Mouse (Mus musculus) hindbrain, embryonic 12.5 days (tissue): ENCODE measurements around the gene Retreg3. TPM values are rescaled to one million over a fixed set of nuclear protein-coding genes. Genes with fewer than 3 reads are reported as not detected.

Experiments used
- ATAC-seq: fragments of 200-750 bp; cut with Nextera tagmentation; 2 replicates; pipeline ENCODE4 v1.8.0; 2017; ENCODE audit warnings: moderate TSS enrichment; ENCODE audit not compliant: low FRiP score
- H3K27ac ChIP-seq: fragments of 300-500 bp; sonication (generic); 2 replicates; pipeline ENCODE4 v1.5.1; 2016; ENCODE audit warnings: mild to moderate bottlenecking
- H3K27me3 ChIP-seq: fragments of 300-500 bp; sonication (generic); 2 replicates; pipeline ENCODE4 v1.6.1; 2016; ENCODE audit warnings: mild to moderate bottlenecking
- H3K36me3 ChIP-seq: fragments of 300-500 bp; sonication (generic); 2 replicates; pipeline ENCODE4 v1.6.1; 2016; ENCODE audit warnings: mild to moderate bottlenecking
- H3K4me1 ChIP-seq: fragments of 300-500 bp; sonication (generic); 2 replicates; pipeline ENCODE4 v1.6.1; 2016
- H3K4me2 ChIP-seq: fragments of 300-500 bp; sonication (generic); replicated peaks from 2 replicates; pipeline ENCODE4 v1.6.1; 2016; ENCODE audit warnings: mild to moderate bottlenecking
- H3K4me3 ChIP-seq: fragments of 300-500 bp; sonication (generic); 2 replicates; pipeline ENCODE4 v1.5.1; 2016; ENCODE audit warnings: mild to moderate bottlenecking
- H3K9ac ChIP-seq: fragments of 300-500 bp; sonication (generic); 2 replicates; pipeline ENCODE4 v1.6.1; 2016; ENCODE audit warnings: mild to moderate bottlenecking, moderate library complexity
- H3K9me3 ChIP-seq: fragments of 300-500 bp; sonication (generic); replicated peaks from 2 replicates; pipeline ENCODE4 v1.6.1; 2016; ENCODE audit warnings: mild to moderate bottlenecking
- WGBS: fragments of 180-500 bp; shearing (Covaris S2); methylation state at CpG from one replicate; pipeline ENCODE4 v1.1.7; 2016; 5-methylcytosine and 5-hydroxymethylcytosine counted together
- polyA plus RNA-seq: library from polyadenylated mRNA; unstranded; fragments of >200 nt; fragmentation: Nextera tagmentation; extraction: Ambion mirVana; gene quantifications from 2 replicates; pipeline ENCODE4 v1.2.1, GENCODE M21; 2016

Gene Retreg3
- 23.2 and 25.1 TPM in 2 replicates for polyA plus RNA-seq

- H3K9ac ChIP-seq: peak within 1 kb of the TSS; percentile 94
- H3K4me2 ChIP-seq: peak within 1 kb of the TSS; percentile 83
- peak; percentile 95 for ATAC-seq
- peaks cover 22% of the 10 kb centered on the region for H3K36me3 ChIP-seq
- peak within 1 kb of the TSS; percentile 92 for H3K4me3 ChIP-seq
- H3K4me1 ChIP-seq: peaks cover 44% of the 10 kb centered on the region
- under 1% methylated on average over 61 of the region's 61 CpGs for WGBS
- H3K9me3 ChIP-seq: no peaks in the 10 kb centered on the region
- peak within 1 kb of the TSS; percentile 90 for H3K27ac ChIP-seq
- H3K27me3 ChIP-seq: no peaks in the 10 kb centered on the region
Measured at GRCm38 (mm10) chr11:101119761-101120544, at the start of gene Retreg3, which contains the start of gene Tubg1. Retreg3 (minus strand) TSS chr11:101119893. Tubg1 (plus strand) TSS chr11:101119938.

- H3K27ac ChIP-seq: no peak overlapping the region
- peak overlapping the region; percentile 93 for H3K4me2 ChIP-seq
- peak overlapping the region; percentile 73; the same call in 1 of the 2 replicates for H3K4me3 ChIP-seq
- H3K9ac ChIP-seq: no peak overlapping the region
- H3K9me3 ChIP-seq: no peaks in the 10 kb centered on the region
- ATAC-seq: no peak
- peaks cover 48% of the 10 kb centered on the region for H3K4me1 ChIP-seq
- WGBS: 50% methylated on average over 18 of the region's 18 CpGs
- H3K36me3 ChIP-seq: peaks cover 15% of the 10 kb centered on the region; the same call in 1 of the 2 replicates
- H3K27me3 ChIP-seq: peaks cover 77% of the 10 kb centered on the region
Measured at GRCm38 (mm10) chr11:101168301-101168980, 48.7 kb upstream of the Retreg3 start.

DNA sequence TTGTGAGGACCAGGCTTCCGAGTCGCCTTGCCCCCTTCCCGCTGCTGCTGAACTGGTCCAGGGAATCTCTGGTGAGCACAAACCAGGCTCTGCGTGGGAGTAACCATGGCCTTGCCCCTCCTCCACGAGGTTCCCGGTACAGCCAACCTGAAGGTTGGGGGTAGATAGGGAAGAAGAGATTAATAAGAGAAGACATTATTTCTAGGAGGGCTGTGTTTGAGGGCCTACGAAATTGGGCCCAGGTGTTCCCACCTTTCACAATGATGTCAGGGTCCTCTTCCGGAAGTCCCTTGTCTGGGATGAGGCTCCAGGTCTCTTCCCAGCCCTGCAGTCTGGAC, 48.2 kb upstream of the Retreg3 start:
- no peak overlapping the region for H3K4me2 ChIP-seq
- ATAC-seq: no peak
- 51% methylated on average over 8 of the region's 8 CpGs for WGBS
- no peak overlapping the region for H3K27ac ChIP-seq
- no peak overlapping the region for H3K4me3 ChIP-seq
- peaks cover 43% of the 10 kb centered on the region for H3K4me1 ChIP-seq
- no peaks in the 10 kb centered on the region for H3K9me3 ChIP-seq
- peaks cover 19% of the 10 kb centered on the region; the same call in 1 of the 2 replicates for H3K36me3 ChIP-seq
- no peak overlapping the region for H3K9ac ChIP-seq
- H3K27me3 ChIP-seq: peaks cover 77% of the 10 kb centered on the region

DNA sequence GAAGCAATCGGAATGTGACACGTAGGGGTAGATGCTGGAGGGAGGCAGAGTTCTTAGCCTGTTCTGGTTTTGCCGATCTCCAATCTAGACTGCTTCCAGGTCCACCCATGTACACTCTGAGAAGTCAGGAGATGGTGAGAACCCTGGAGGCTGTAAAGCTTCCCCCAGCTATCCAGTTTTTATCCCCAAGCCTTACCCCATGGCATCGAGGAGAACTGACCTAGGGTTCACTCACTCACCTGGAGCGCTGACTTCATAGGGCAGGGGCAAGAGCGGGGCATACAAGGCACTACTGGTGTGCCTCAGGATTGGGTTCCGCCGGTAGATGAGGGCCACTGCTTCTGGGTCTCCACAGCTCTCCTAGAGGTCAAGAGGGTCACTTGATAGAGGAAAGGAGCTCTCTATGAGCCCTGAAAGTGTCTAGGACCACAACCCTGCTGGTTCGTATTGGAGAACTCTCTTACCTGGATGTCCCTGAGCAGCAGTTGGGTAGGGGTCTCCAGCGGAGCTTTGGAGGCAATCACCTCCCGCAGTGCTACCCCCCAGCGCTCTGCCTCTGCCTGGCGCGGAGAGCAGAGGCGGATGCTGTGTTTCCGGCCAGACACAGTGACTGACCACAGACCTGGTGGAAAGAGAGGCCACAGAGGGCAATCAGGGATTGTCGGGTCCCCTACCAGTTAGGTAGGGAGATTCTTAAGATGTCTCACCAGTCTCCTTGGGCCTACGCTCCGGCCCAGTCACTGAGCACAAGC, 47.7 kb upstream of the Retreg3 start:
- Histone ChIP-seq H3K4me3 (no peak overlapping the region), H3K4me1 (peaks cover 39% of the 10 kb centered on the region), H3K36me3 (peaks cover 24% of the 10 kb centered on the region; the same call in 1 of the 2 replicates), H3K9ac (no peak overlapping the region), H3K27ac (no peak overlapping the region), H3K9me3 (no peaks in the 10 kb centered on the region), H3K4me2 (no peak overlapping the region), H3K27me3 (peaks cover 81% of the 10 kb centered on the region)
- WGBS: 40% methylated on average over 19 of the region's 19 CpGs
- ATAC-seq: no peak

- Histone ChIP-seq H3K4me1 (peaks cover 35% of the 10 kb centered on the region), H3K27ac (no peak overlapping the region), H3K4me3 (no peak overlapping the region), H3K9ac (no peak overlapping the region), H3K9me3 (no peaks in the 10 kb centered on the region), H3K36me3 (peaks cover 27% of the 10 kb centered on the region), H3K27me3 (peaks cover 92% of the 10 kb centered on the region), H3K4me2 (no peak overlapping the region)
- no peak for ATAC-seq
- 53% methylated on average over 14 of the region's 14 CpGs for WGBS
Measured at GRCm38 (mm10) chr11:101166357-101166756, 46.7 kb upstream of the Retreg3 start.

DNA sequence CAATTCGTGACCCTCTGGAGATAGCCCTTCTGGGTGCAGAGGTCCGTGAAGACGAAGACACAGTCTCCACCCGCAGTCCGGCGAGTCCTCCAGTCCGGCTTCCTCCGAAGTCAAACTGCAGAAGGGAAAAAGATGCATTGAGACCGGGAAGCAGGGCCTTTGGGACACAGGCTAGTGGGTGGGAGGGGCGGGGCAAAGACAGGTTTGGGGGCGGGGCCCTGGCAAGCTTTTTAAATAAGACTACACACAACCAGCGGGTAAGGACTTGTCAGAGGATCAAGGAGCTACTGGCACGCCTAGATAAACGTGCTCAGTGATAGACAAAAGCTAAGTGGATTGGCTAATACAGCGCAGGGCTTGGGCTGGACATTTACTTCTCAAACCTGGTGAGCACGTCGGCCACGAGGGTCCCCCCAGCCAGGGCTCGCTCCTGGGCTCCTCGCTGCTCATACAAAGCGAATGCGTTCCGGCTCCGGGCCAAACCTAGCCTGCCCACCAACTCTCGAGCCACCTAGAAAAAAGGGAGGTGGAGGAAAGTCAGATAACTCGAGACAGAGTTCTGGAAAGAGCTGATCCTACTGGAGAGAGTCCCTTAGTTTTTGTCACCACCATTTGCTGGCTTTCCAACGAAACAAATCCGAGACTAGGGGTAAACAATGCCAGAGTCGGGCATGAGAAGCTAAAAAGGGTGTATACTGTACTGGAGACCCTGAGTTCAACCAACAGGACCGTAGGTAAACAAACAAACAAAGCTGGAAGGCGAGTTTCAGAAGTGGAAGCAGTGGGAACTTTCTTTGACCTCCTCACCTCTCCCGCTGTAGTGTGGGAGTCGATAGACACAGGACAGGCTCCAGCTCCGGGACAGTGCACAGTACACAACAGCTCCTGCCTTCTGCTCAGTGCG, 45.2 kb upstream of the Retreg3 start:
- H3K4me1 ChIP-seq: peaks cover 27% of the 10 kb centered on the region
- 11% methylated on average over 34 of the region's 35 CpGs for WGBS
- H3K4me3 ChIP-seq: no peak overlapping the region
- peaks cover 95% of the 10 kb centered on the region for H3K27me3 ChIP-seq
- peak overlapping the region; percentile 48; the same call in 1 of the 2 replicates for H3K4me2 ChIP-seq
- H3K9ac ChIP-seq: no peak overlapping the region
- peaks cover 27% of the 10 kb centered on the region for H3K36me3 ChIP-seq
- H3K9me3 ChIP-seq: no peaks in the 10 kb centered on the region
- ATAC-seq: no peak
- H3K27ac ChIP-seq: no peak overlapping the region

- H3K36me3 ChIP-seq: peaks cover 27% of the 10 kb centered on the region
- H3K4me3 ChIP-seq: peak overlapping the region; percentile 32
- WGBS: 3% methylated on average over 21 of the region's 21 CpGs
- peak overlapping the region; percentile 51 for H3K9ac ChIP-seq
- H3K4me2 ChIP-seq: peak overlapping the region; percentile 48
- H3K27me3 ChIP-seq: peaks cover 89% of the 10 kb centered on the region
- no peak for ATAC-seq
- no peak overlapping the region for H3K27ac ChIP-seq
- H3K9me3 ChIP-seq: no peaks in the 10 kb centered on the region
- H3K4me1 ChIP-seq: peaks cover 21% of the 10 kb centered on the region
Measured at GRCm38 (mm10) chr11:101164351-101164665, 44.6 kb upstream of the Retreg3 start.

- H3K4me3 ChIP-seq: peak overlapping the region; percentile 32
- H3K4me1 ChIP-seq: peaks cover 15% of the 10 kb centered on the region
- H3K27me3 ChIP-seq: peaks cover 88% of the 10 kb centered on the region
- no peak overlapping the region for H3K27ac ChIP-seq
- no peak for ATAC-seq
- peaks cover 27% of the 10 kb centered on the region for H3K36me3 ChIP-seq
- WGBS: 8% methylated on average over 48 of the region's 49 CpGs
- no peaks in the 10 kb centered on the region for H3K9me3 ChIP-seq
- peak overlapping the region; percentile 48 for H3K4me2 ChIP-seq
- peak overlapping the region; percentile 51 for H3K9ac ChIP-seq
Measured at GRCm38 (mm10) chr11:101163476-101164350, 44.0 kb upstream of the Retreg3 start.

- Histone ChIP-seq H3K27me3 (peaks cover 86% of the 10 kb centered on the region), H3K4me1 (peaks cover 14% of the 10 kb centered on the region), H3K36me3 (peaks cover 27% of the 10 kb centered on the region), H3K27ac (no peak overlapping the region), H3K4me2 (no peak overlapping the region), H3K9me3 (no peaks in the 10 kb centered on the region), H3K9ac (no peak overlapping the region), H3K4me3 (no peak overlapping the region)
- 49% methylated on average over 5 of the region's 5 CpGs for WGBS
- no peak for ATAC-seq
Measured at GRCm38 (mm10) chr11:101162772-101163171, 43.1 kb upstream of the Retreg3 start.

DNA sequence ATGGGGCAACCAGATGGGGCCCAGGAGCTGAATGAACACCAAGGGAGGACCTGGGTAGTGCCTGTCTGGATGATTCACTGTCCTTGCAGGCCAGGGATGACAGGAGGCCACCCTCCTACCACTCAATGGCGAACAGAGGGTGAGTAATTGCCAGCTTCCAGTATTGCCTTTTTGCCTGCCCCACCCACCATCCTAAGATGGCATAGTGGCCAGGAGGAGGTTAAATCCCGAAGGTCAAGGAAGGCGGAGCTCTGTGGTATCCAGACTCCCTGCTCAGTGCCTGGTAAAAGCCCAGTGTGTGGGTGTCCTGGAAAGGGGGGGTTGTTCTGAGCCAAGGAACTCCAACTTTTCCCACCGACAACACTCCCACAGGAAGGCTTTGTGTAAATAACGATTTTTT, 42.6 kb upstream of the Retreg3 start:
- 54% methylated on average over 5 of the region's 5 CpGs for WGBS
- Histone ChIP-seq H3K4me3 (no peak overlapping the region), H3K36me3 (peaks cover 22% of the 10 kb centered on the region)

GRCm38 (mm10) chr11:101161551-101161950, 41.9 kb upstream of the Retreg3 start:
- Histone ChIP-seq H3K9me3 (no peaks in the 10 kb centered on the region), H3K27ac (no peak overlapping the region), H3K27me3 (peaks cover 79% of the 10 kb centered on the region), H3K4me1 (peaks cover 14% of the 10 kb centered on the region), H3K4me2 (no peak overlapping the region), H3K36me3 (peaks cover 19% of the 10 kb centered on the region), H3K4me3 (no peak overlapping the region), H3K9ac (no peak overlapping the region)
- WGBS: 85% methylated on average over 15 of the region's 15 CpGs
- no peak for ATAC-seq

More for the DNA sequence above, 42.6 kb upstream of the Retreg3 start:
- Histone ChIP-seq H3K4me1 (peaks cover 14% of the 10 kb centered on the region), H3K27ac (no peak overlapping the region), H3K27me3 (peaks cover 84% of the 10 kb centered on the region), H3K4me2 (no peak overlapping the region), H3K9ac (no peak overlapping the region), H3K9me3 (no peaks in the 10 kb centered on the region)
- ATAC-seq: no peak
